Mouse (Mus musculus): ENCODE measurements around the gene Olfr1361. TPM values are rescaled to one million over a fixed set of nuclear protein-coding genes. Genes with fewer than 3 reads are reported as not detected.
A peak's percentile ranks its signal among the peaks of the same experiment; 100 is the strongest.

The Olfr1361 gene
- total RNA-seq (2015), result not detected in 2 replicates
- total RNA-seq (2017), result not detected in 2 replicates

DNA sequence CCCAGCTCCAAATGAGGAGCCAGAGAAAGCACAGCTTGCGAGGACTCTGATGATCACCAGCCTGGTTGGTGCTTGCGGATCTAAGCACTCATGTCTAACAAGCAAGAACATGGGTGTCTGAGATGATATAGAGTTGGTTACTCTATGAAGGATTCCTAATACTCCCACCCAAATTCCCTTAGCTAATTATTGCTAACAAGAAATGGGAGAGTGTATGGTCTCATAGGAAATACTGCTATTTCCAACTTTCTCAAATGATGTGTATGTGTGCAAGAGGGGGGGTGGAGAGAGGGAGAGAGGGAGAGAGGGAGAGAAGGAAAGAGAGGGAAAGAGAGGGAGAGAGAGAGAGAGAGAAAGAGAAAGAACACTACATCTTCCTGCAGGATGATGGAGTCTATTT is at the start of gene Olfr1361:
Gene Olfr1361 (minus strand): TSS at position 101 of the 400 bp plus-strand sequence.
- no peak for ATAC-seq (ENCODE audit: poor library complexity, severe bottlenecking)

DNA sequence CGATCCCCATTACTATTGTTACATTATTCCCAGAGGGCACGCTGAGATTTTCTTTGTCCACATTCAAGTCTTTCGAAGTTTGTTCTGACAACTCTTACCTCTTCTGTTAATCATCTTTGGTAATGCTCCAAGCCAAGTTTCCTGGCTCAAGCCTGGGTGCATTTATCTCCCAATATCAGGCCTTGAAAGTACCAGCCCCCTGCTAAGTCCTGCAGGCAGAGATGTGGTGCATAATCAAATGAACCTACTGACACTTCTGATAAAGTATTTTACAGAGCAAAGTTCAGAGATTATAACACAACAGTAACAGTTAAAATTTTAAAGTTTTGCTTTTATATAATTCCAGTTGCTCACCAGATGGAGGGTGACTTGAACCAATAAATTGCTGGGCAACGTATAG is 48.5 kb upstream of the Olfr1361 start:
- no peak for ATAC-seq (ENCODE audit: poor library complexity, severe bottlenecking)

DNA sequence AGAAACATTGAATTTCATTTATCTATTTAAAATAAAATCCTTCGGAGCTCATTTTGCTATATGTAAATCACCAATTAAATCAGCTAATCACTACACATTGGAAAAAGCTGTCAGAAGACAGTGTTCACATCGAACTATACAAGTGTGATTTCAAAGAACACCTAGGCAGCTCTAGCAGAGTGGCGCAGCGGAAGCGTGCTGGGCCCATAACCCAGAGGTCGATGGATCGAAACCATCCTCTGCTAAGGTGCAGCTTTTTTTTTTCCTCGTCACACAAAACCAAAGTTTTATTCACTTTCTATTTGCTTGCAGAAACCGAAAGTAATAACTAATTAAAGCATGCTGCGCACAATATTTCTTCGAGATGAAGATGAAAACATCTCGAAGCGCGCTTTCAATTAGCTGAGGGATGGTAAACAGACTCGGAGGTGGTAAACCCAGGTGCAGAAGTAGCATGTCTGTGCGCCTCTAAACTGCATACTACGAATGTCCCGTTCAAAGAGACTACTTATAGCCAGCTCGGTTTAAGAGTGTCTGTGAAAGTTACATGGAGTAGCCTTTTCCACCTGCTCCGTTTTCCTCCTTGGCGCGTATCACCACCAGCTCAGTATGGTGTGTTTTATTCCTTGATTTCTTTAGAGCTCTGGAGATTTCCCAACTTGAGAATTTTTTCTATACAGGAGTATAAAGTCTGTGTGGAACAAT is 47.8 kb upstream of the Olfr1361 start:
- peak; percentile 42 for ATAC-seq (ENCODE audit: poor library complexity, severe bottlenecking)

DNA sequence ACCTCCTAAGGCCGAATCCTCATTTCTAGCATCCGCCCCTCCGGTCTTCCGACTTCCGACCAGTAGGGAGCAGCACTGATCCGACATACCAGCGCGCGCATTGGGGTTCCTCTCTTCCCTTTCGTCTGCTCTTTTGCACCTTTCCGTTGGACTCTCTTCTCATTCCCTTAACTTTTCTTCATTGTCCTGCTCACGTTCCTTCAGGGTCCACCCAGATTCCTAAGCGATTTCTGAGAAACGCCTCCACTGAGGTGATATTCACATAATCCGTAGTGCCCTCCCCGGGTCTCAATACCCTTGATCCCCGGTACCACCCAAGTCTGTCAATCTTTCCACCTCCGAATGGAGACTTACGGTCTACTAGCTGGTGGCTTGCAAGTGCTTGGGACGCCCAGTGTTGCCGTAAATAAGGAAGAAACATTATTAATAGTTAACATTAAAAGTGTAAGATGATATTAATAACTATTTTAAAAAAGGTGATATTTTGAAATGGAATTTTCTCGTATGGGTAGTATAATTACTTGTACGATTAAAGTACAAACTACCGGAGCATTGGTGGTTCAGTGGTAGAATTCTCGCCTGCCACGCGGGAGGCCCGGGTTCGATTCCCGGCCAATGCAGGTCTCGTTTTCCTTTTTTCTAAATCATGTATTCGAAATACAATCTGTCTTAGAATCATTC is 47.0 kb upstream of the Olfr1361 start:
- peak; percentile 91 for ATAC-seq (ENCODE audit: poor library complexity, severe bottlenecking)

DNA sequence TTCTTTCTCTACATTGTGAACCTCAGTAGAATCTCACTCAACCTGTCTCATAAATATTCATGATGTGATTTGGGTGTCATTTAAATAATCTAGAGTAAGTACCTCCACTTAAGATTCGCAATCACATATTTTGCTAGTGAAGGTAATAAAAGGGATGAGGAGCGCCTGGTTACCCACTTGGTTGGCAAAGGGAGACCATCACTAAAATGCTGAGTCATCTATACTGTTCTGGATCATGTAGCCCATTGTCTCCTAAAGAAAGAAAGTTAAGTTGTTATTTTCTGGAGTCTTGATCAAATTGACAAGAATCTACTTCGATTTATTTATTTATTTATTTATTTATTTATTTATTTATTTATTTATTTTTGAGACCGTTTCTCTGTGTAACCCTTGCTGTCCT is 43.5 kb upstream of the Olfr1361 start:
- ATAC-seq (ENCODE audit: poor library complexity, severe bottlenecking), result no peak

DNA sequence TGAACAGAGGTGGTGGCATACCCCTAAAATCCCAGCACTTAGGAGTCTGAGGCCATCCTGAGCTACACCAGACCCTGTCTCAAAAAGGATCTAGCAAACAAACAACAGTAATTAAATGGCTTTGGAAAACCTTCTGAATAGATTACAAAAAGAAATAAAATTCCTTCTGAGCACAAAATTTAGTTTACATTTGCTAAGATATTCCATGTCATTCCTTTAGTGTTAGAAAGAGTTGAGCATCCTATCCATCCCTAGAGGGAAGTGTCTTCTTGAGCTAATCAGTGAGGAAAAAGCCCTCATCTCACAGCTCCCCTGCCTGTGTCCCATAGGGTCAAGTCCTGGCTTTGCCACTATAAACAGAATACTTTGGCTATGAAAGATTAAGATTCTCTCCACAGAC is 34.6 kb upstream of the Olfr1361 start, which contains the start of gene Olfr1359:
Gene Olfr1359 (plus strand): TSS at position 301 of the 400 bp plus-strand sequence.
- ATAC-seq (ENCODE audit: poor library complexity, severe bottlenecking), result no peak

DNA sequence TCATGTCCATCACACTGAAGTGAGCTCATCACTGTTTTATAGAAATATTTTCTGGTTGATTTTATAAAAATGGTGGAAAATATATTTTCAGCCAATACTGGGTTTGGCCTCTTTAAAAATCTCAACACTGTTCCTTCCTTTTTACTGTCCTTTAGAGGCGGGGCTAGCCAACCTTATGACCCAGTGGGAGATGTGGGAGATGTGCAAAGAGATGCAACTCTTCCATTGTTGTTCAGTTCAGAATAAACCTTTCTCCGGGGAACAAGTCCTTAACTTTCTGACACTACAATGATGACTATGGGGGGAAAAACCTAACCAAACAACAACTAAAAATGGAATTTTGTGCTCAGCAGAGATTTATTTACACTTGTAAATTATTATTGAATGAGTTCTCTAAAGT is 14.1 kb upstream of the Olfr1361 start, which contains the start of gene Olfr1360:
Gene Olfr1360 (minus strand): TSS at position 101 of the 400 bp plus-strand sequence.
- no peak for ATAC-seq (ENCODE audit: poor library complexity, severe bottlenecking)

DNA sequence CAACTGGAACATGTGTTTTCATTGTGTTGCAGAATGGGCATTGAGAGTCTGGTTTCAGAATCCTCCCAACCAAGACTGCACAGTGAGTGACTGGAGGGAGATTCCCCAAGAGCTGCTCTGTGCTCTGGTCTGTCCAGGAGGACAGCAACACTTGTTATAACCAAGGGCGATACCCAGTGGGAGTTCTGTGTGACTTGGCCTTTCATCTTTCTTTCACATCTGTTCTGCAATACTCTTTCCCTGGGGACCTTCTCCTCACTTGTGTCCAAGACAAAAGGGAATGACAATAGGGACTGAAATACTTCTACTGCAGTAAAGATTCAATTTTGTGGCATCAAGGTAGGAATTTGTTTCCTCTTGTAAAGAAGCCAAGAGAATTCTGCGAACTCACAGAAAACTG is 20.8 kb downstream of the Olfr1361 start, which contains the start of gene Olfr11:
Gene Olfr11 (minus strand): TSS at position 101 of the 400 bp plus-strand sequence.
- ATAC-seq (ENCODE audit: poor library complexity, severe bottlenecking), result no peak

DNA sequence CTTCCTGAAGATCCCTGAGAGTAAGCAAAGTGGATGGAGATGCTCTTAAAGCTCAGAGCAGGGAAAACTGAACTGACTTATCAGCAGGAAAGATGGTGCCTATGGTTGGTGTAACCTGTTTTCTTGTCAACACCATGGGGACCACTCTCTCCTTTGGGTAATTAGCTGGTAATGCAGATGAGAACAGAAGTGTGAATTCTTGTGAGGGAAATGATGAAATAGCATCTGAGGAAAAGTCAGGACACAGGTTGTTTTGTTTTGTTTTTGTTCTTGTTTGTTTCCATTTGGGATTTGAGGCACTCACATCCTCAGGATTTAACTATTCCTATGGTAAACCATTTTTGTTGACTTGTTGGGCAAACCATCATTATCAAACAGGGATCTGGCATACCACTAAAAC is 49.3 kb downstream of the Olfr1361 start, which contains the start of gene Olfr1362:
Gene Olfr1362 (minus strand): TSS at position 101 of the 400 bp plus-strand sequence.
- ATAC-seq (ENCODE audit: poor library complexity, severe bottlenecking), result no peak

Other genes with a start within 250 kb of the Olfr1361 start
Only the 30 nearest of the 33 such genes appear.
- 0.09 and 0.16 TPM in 2 replicates for gene Zkscan4, start 184.5 kb downstream of the Olfr1361 start, total RNA-seq (2015)
- 0.44 TPM in 1 of 2 replicates, not detected in the other for gene Zkscan4, start 184.5 kb downstream of the Olfr1361 start, total RNA-seq (2017)
- not detected in 2 replicates for gene Gm10065, start 183.9 kb downstream of the Olfr1361 start, total RNA-seq (2015)
- gene Gm10065, start 183.9 kb downstream of the Olfr1361 start, total RNA-seq (2017), result not detected in 2 replicates
- gene AK157302, start 168.2 kb downstream of the Olfr1361 start, total RNA-seq (2015), result 0.09 and 0.56 TPM in 2 replicates
- gene AK157302, start 168.2 kb downstream of the Olfr1361 start, total RNA-seq (2017), result 0.20 TPM in 1 of 2 replicates, not detected in the other
- gene Gm11273, start 162.0 kb downstream of the Olfr1361 start, total RNA-seq (2015), result 7.8 and 10.7 TPM in 2 replicates
- gene Gm11273, start 162.0 kb downstream of the Olfr1361 start, total RNA-seq (2017), result 4.3 and 5.2 TPM in 2 replicates
- 7.0 and 7.1 TPM in 2 replicates for gene Zkscan8, start 132.3 kb downstream of the Olfr1361 start, total RNA-seq (2015)
- 4.4 and 4.9 TPM in 2 replicates for gene Zkscan8, start 132.3 kb downstream of the Olfr1361 start, total RNA-seq (2017)
- not detected in 2 replicates for gene Olfr1366, start 120.6 kb downstream of the Olfr1361 start, total RNA-seq (2015)
- not detected in 2 replicates for gene Olfr1366, start 120.6 kb downstream of the Olfr1361 start, total RNA-seq (2017)
- not detected in 2 replicates for gene Olfr1535, start 103.5 kb downstream of the Olfr1361 start, total RNA-seq (2015)
- gene Olfr1535, start 103.5 kb downstream of the Olfr1361 start, total RNA-seq (2017), result not detected in 2 replicates
- not detected in 2 replicates for gene Olfr1364, start 81.6 kb downstream of the Olfr1361 start, total RNA-seq (2015)
- not detected in 2 replicates for gene Olfr1364, start 81.6 kb downstream of the Olfr1361 start, total RNA-seq (2017)
- not detected in 2 replicates for gene Olfr1362, start 49.4 kb downstream of the Olfr1361 start, total RNA-seq (2015)
- not detected in 2 replicates for gene Olfr1362, start 49.4 kb downstream of the Olfr1361 start, total RNA-seq (2017)
- not detected in 2 replicates for gene Olfr11, start 20.9 kb downstream of the Olfr1361 start, total RNA-seq (2015)
- gene Olfr11, start 20.9 kb downstream of the Olfr1361 start, total RNA-seq (2017), result not detected in 2 replicates
- gene Olfr1360, start 14.0 kb upstream of the Olfr1361 start, total RNA-seq (2015), result not detected in 2 replicates
- gene Olfr1360, start 14.0 kb upstream of the Olfr1361 start, total RNA-seq (2017), result not detected in 2 replicates
- not detected in 2 replicates for gene Olfr1359, start 34.7 kb upstream of the Olfr1361 start, total RNA-seq (2015)
- not detected in 2 replicates for gene Olfr1359, start 34.7 kb upstream of the Olfr1361 start, total RNA-seq (2017)
- gene Hist1h2bl, start 52.8 kb upstream of the Olfr1361 start, total RNA-seq (2015), result 262 and 280 TPM in 2 replicates
- 409 and 426 TPM in 2 replicates for gene Hist1h2bl, start 52.8 kb upstream of the Olfr1361 start, total RNA-seq (2017)
- 5.0 and 7.6 TPM in 2 replicates for gene Hist1h2ai, start 53.0 kb upstream of the Olfr1361 start, total RNA-seq (2015)
- 3,924 and 4,338 TPM in 2 replicates for gene Hist1h2ai, start 53.0 kb upstream of the Olfr1361 start, total RNA-seq (2017)
- 37.0 and 141 TPM in 2 replicates for gene Hist1h3h, start 54.3 kb upstream of the Olfr1361 start, total RNA-seq (2015)
- gene Hist1h3h, start 54.3 kb upstream of the Olfr1361 start, total RNA-seq (2017), result 82.6 and 194 TPM in 2 replicates
- gene Hist1h2bm, start 58.7 kb upstream of the Olfr1361 start, total RNA-seq (2015), result 139 and 162 TPM in 2 replicates
- 615 and 635 TPM in 2 replicates for gene Hist1h2bm, start 58.7 kb upstream of the Olfr1361 start, total RNA-seq (2017)
- gene Hist1h4j, start 71.7 kb upstream of the Olfr1361 start, total RNA-seq (2015), result 5.8 and 10.7 TPM in 2 replicates
- gene Hist1h4j, start 71.7 kb upstream of the Olfr1361 start, total RNA-seq (2017), result 595 and 644 TPM in 2 replicates
- gene Hist1h4k, start 87.1 kb upstream of the Olfr1361 start, total RNA-seq (2015), result 97.3 and 158 TPM in 2 replicates
- 2,083 and 3,751 TPM in 2 replicates for gene Hist1h4k, start 87.1 kb upstream of the Olfr1361 start, total RNA-seq (2017)
- 141 and 258 TPM in 2 replicates for gene Hist1h2ak, start 90.4 kb upstream of the Olfr1361 start, total RNA-seq (2015)
- 1,551 and 1,637 TPM in 2 replicates for gene Hist1h2ak, start 90.4 kb upstream of the Olfr1361 start, total RNA-seq (2017)
- 318 and 331 TPM in 2 replicates for gene Hist1h2bn, start 90.7 kb upstream of the Olfr1361 start, total RNA-seq (2015)
- gene Hist1h2bn, start 90.7 kb upstream of the Olfr1361 start, total RNA-seq (2017), result 1,434 and 1,651 TPM in 2 replicates
- 792 and 803 TPM in 2 replicates for gene Hist1h1b, start 117.2 kb upstream of the Olfr1361 start, total RNA-seq (2015)
- 2,001 and 2,565 TPM in 2 replicates for gene Hist1h1b, start 117.2 kb upstream of the Olfr1361 start, total RNA-seq (2017)
- 290 and 369 TPM in 2 replicates for gene Hist1h3i, start 120.0 kb upstream of the Olfr1361 start, total RNA-seq (2015)
- gene Hist1h3i, start 120.0 kb upstream of the Olfr1361 start, total RNA-seq (2017), result 211 and 245 TPM in 2 replicates
- gene Hist1h2an, start 123.8 kb upstream of the Olfr1361 start, total RNA-seq (2015), result 5.6 TPM in 1 of 2 replicates, not detected in the other
- gene Hist1h2an, start 123.8 kb upstream of the Olfr1361 start, total RNA-seq (2017), result 740 and 806 TPM in 2 replicates
- gene Hist1h2bp, start 124.1 kb upstream of the Olfr1361 start, total RNA-seq (2015), result 15.3 and 29.2 TPM in 2 replicates
- 50.7 and 60.8 TPM in 2 replicates for gene Hist1h2bp, start 124.1 kb upstream of the Olfr1361 start, total RNA-seq (2017)
- 340 and 370 TPM in 2 replicates for gene Hist1h2bq, start 146.8 kb upstream of the Olfr1361 start, total RNA-seq (2015)
- 37.2 and 71.4 TPM in 2 replicates for gene Hist1h2bq, start 146.8 kb upstream of the Olfr1361 start, total RNA-seq (2017)
- gene Hist1h2ao, start 147.1 kb upstream of the Olfr1361 start, total RNA-seq (2015), result 149 and 256 TPM in 2 replicates
- gene Hist1h2ao, start 147.1 kb upstream of the Olfr1361 start, total RNA-seq (2017), result 2,161 and 2,311 TPM in 2 replicates
- gene Hist1h4m, start 148.4 kb upstream of the Olfr1361 start, total RNA-seq (2015), result 67.9 and 71.7 TPM in 2 replicates
- gene Hist1h4m, start 148.4 kb upstream of the Olfr1361 start, total RNA-seq (2017), result 1,995 and 3,050 TPM in 2 replicates
- 60.0 and 63.1 TPM in 2 replicates for gene Hist1h4n, start 168.8 kb upstream of the Olfr1361 start, total RNA-seq (2015)
- gene Hist1h4n, start 168.8 kb upstream of the Olfr1361 start, total RNA-seq (2017), result 1,683 and 2,067 TPM in 2 replicates
- gene Hist1h2ap, start 170.1 kb upstream of the Olfr1361 start, total RNA-seq (2015), result 111 and 142 TPM in 2 replicates
- gene Hist1h2ap, start 170.1 kb upstream of the Olfr1361 start, total RNA-seq (2017), result 857 and 1,070 TPM in 2 replicates
- 322 and 378 TPM in 2 replicates for gene Hist1h2br, start 170.4 kb upstream of the Olfr1361 start, total RNA-seq (2015)
- 273 and 294 TPM in 2 replicates for gene Hist1h2br, start 170.4 kb upstream of the Olfr1361 start, total RNA-seq (2017)

Measured in megakaryocyte, adult 5-6 weeks (primary cell).